Mouse (Mus musculus) limb, embryonic 15.5 days (tissue): ENCODE data around the gene Kdm1b. TPM values are rescaled to one million over a fixed set of nuclear protein-coding genes. Genes with fewer than 3 reads are reported as not detected.

ENCODE experiments used
- ATAC-seq: fragments of 200-750 bp; cut with Nextera tagmentation; 2 replicates; pipeline ENCODE4 v1.8.0; 2017; ENCODE audit warnings: low read depth, moderate TSS enrichment; ENCODE audit not compliant: insufficient number of reproducible peaks, low FRiP score, low TSS enrichment
- H3K27ac ChIP-seq: fragments of 300-500 bp; sonication (generic); 2 replicates; pipeline ENCODE4 v1.5.1; 2015; ENCODE audit warnings: moderate library complexity, mild to moderate bottlenecking, inconsistent platforms
- H3K27me3 ChIP-seq: fragments of 300-500 bp; sonication (generic); 2 replicates; pipeline ENCODE4 v1.6.1; 2015; ENCODE audit warnings: inconsistent platforms
- H3K36me3 ChIP-seq: fragments of 300-500 bp; sonication (generic); 2 replicates; pipeline ENCODE4 v1.6.1; 2015; ENCODE audit warnings: inconsistent platforms
- H3K4me1 ChIP-seq: fragments of 300-500 bp; sonication (generic); 2 replicates; pipeline ENCODE4 v1.6.1; 2015; ENCODE audit warnings: inconsistent platforms
- H3K4me2 ChIP-seq: fragments of 300-500 bp; sonication (generic); 2 replicates; pipeline ENCODE4 v1.6.1; 2015; ENCODE audit warnings: mild to moderate bottlenecking, inconsistent platforms
- H3K4me3 ChIP-seq: fragments of 300-500 bp; sonication (generic); 2 replicates; pipeline ENCODE4 v1.5.1; 2015; ENCODE audit warnings: mild to moderate bottlenecking, inconsistent platforms
- H3K9ac ChIP-seq: fragments of 300-500 bp; sonication (generic); 2 replicates; pipeline ENCODE4 v1.6.1; 2015; ENCODE audit warnings: inconsistent platforms
- H3K9me3 ChIP-seq: fragments of 300-500 bp; sonication (generic); 2 replicates; pipeline ENCODE4 v1.6.1; 2016; ENCODE audit warnings: inconsistent platforms
- WGBS: fragments of 180-500 bp; shearing (Covaris S2); methylation state at CpG from one replicate; pipeline ENCODE4 v1.1.7; 2015; 5-methylcytosine and 5-hydroxymethylcytosine counted together
- polyA plus RNA-seq: library from polyadenylated mRNA; unstranded; fragments of >200 nt; fragmentation: Nextera tagmentation; extraction: Ambion mirVana; gene quantifications from 2 replicates; pipeline ENCODE4 v1.2.1, GENCODE M21; 2015

Gene Kdm1b
- polyA plus RNA-seq, 1 experiment from 2014 or later, result 14.3 TPM

DNA sequence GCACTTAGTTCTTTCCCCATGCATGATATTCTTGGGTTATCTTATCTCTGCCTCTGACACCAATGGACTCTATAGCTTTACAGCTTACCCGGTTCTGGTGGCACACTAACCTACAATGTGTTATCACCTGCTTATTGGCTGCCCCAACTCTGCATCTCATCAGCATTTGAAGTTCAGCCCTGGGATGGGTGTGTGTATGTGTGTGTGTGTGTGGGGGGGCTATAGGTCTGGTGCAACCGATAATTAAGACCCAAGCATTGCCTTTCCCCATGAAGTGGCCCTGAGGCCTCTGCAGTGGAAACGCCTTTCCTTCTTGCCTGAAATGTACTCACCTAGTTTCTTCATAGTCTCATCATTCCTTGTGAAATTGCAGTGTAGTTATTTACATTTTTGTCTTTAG lies 72.7 kb downstream of the Kdm1b start:
- H3K9me3 ChIP-seq, result no peaks in the 10 kb centered on the region
- H3K4me3 ChIP-seq, result no peak overlapping the region
- no peaks in the 10 kb centered on the region for H3K4me1 ChIP-seq
- no peak overlapping the region for H3K9ac ChIP-seq
- ATAC-seq, result no peak
- H3K36me3 ChIP-seq, result no peaks in the 10 kb centered on the region
- no peak overlapping the region for H3K4me2 ChIP-seq
- WGBS, result 77% methylated on average over 3 of the region's 3 CpGs
- H3K27me3 ChIP-seq, result 0 out of 2 replicates have a peak, but pooled peaks cover 5% of the 10 kb centered on the region
- H3K27ac ChIP-seq, result no peak overlapping the region

DNA sequence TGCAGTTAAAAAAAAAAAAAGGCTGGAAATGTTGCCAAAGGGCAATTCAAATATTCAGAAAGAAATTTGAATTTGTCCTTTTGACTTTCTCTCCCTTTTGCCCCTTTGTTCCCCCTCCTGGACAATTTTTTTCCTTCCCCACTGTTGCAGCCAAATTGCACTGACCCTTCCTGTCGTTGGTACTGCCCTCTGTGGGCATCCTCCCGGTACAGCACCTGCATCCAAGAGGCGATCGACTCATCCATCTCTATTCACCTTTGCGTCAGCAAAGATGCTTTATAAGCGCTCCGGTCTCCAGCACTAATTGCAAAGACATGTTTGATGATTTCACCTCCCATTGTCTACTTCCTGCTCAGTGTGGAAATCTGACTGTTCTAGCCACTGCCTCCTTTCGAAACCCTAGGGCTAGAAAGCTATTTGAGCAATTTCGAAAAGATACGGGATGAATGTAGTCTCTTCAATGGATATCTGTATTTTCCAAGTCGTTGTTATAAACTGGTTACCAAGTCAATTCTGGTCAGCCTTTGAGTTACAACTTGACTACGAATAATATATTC lies 78.1 kb downstream of the Kdm1b start:
- H3K9me3 ChIP-seq, result no peaks in the 10 kb centered on the region
- no peak overlapping the region for H3K27ac ChIP-seq
- H3K4me3 ChIP-seq, result 0 out of 2 replicates have a peak overlapping the region, but pooled peaks have one; percentile 53
- WGBS, result 37% methylated on average over 12 of the region's 12 CpGs
- peaks cover 20% of the 10 kb centered on the region for H3K27me3 ChIP-seq
- no peaks in the 10 kb centered on the region for H3K36me3 ChIP-seq
- peaks cover 16% of the 10 kb centered on the region for H3K4me1 ChIP-seq
- ATAC-seq, result no peak
- H3K9ac ChIP-seq, result no peak overlapping the region
- peak overlapping the region; percentile 90; the same call in 1 of the 2 replicates for H3K4me2 ChIP-seq

- 2% methylated on average over 55 of the region's 55 CpGs for WGBS
- H3K27ac ChIP-seq, result 0 out of 2 replicates have a peak within 1 kb of the TSS, but pooled peaks have one; percentile 17
- ATAC-seq, result no peak
Observed at GRCm38 (mm10) chr13:47122537-47123430, 79.5 kb downstream of the Kdm1b start, which contains the start of gene Rnf144b. TSS of gene Rnf144b (plus strand) at chr13:47122656.

GRCm38 (mm10) chr13:47124449-47124848 lies 81.2 kb downstream of the Kdm1b start:
- Histone ChIP-seq H3K9ac (no peak overlapping the region), H3K36me3 (no peaks in the 10 kb centered on the region), H3K9me3 (no peaks in the 10 kb centered on the region), H3K27ac (no peak overlapping the region), H3K4me2 (no peak overlapping the region), H3K4me1 (peaks cover 16% of the 10 kb centered on the region), H3K27me3 (peaks cover 20% of the 10 kb centered on the region), H3K4me3 (no peak overlapping the region)
- ATAC-seq, result no peak
- 49% methylated on average over 3 of the region's 3 CpGs for WGBS

More at GRCm38 (mm10) chr13:47122537-47123430, 79.5 kb downstream of the Kdm1b start, which contains the start of gene Rnf144b:
- peaks cover 16% of the 10 kb centered on the region for H3K4me1 ChIP-seq
- H3K9ac ChIP-seq, result peak within 1 kb of the TSS; percentile 37
- peaks cover 20% of the 10 kb centered on the region for H3K27me3 ChIP-seq
- H3K4me2 ChIP-seq, result peak within 1 kb of the TSS; percentile 90
- H3K36me3 ChIP-seq, result no peaks in the 10 kb centered on the region
- no peaks in the 10 kb centered on the region for H3K9me3 ChIP-seq
- peak within 1 kb of the TSS; percentile 53 for H3K4me3 ChIP-seq

DNA sequence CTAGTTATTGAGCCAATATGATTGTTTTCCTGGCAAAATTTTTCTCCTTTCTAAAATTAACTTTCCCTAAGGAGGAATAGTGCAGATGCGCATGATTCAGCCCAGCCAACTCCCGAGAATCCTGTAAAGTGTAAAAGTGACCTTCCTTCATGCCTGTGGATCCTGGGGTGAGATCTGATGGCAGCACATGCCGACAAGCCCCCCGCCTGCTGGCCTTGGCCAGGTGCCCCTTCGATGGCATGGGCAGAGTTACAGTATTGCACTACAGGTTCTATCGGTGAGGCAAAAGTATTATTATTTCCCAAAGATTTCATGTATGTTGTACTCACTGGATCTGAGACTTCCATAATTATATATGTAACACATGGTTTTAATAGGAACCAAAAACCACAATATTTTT lies 81.7 kb downstream of the Kdm1b start:
- Histone ChIP-seq H3K9me3 (no peaks in the 10 kb centered on the region), H3K4me3 (no peak overlapping the region), H3K27ac (no peak overlapping the region), H3K4me2 (no peak overlapping the region), H3K4me1 (peaks cover 16% of the 10 kb centered on the region), H3K27me3 (peaks cover 20% of the 10 kb centered on the region), H3K9ac (no peak overlapping the region), H3K36me3 (no peaks in the 10 kb centered on the region)
- no peak for ATAC-seq
- WGBS, result 60% methylated on average over 6 of the region's 6 CpGs

GRCm38 (mm10) chr13:47125595-47125994 lies 82.3 kb downstream of the Kdm1b start:
- H3K4me2 ChIP-seq, result no peak overlapping the region
- no peak for ATAC-seq
- 50% methylated on average over 5 of the region's 5 CpGs for WGBS
- H3K36me3 ChIP-seq, result no peaks in the 10 kb centered on the region
- H3K4me3 ChIP-seq, result no peak overlapping the region
- no peaks in the 10 kb centered on the region for H3K9me3 ChIP-seq
- no peak overlapping the region for H3K27ac ChIP-seq
- H3K27me3 ChIP-seq, result peaks cover 19% of the 10 kb centered on the region
- H3K9ac ChIP-seq, result no peak overlapping the region
- H3K4me1 ChIP-seq, result peaks cover 16% of the 10 kb centered on the region

- WGBS, result 57% methylated on average over 4 of the region's 4 CpGs
- Histone ChIP-seq H3K27ac (no peak overlapping the region), H3K4me1 (peaks cover 6% of the 10 kb centered on the region), H3K4me3 (no peak overlapping the region), H3K4me2 (no peak overlapping the region), H3K9me3 (no peaks in the 10 kb centered on the region), H3K36me3 (no peaks in the 10 kb centered on the region), H3K27me3 (no peaks in the 10 kb centered on the region), H3K9ac (no peak overlapping the region)
- ATAC-seq, result no peak
Observed at GRCm38 (mm10) chr13:47129090-47129489, 85.8 kb downstream of the Kdm1b start.

DNA sequence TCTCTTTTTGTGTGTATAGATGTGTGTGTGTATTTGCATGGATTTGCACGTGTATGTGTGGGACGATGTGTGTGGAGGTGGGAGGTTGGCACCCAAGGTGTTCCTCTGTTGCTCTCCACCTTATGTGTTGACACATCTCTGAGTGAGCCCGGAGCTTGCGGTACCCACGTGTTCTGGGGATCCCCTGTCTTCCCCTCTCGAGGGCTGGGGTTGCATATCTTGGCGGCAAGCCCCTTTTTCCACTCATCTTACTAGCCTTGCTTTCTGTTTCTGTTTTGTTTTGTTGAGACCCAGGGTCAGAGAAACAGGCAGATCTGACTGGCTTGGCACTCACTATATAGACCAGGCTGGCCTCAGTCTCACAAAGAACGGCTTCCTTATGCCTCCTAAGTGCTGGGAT lies 89.8 kb downstream of the Kdm1b start:
- Histone ChIP-seq H3K27ac (no peak overlapping the region), H3K4me3 (no peak overlapping the region), H3K4me2 (no peak overlapping the region), H3K9ac (no peak overlapping the region), H3K27me3 (no peaks in the 10 kb centered on the region), H3K36me3 (no peaks in the 10 kb centered on the region), H3K4me1 (peaks cover 4% of the 10 kb centered on the region), H3K9me3 (no peaks in the 10 kb centered on the region)
- 79% methylated on average over 8 of the region's 8 CpGs for WGBS
- ATAC-seq, result no peak

DNA sequence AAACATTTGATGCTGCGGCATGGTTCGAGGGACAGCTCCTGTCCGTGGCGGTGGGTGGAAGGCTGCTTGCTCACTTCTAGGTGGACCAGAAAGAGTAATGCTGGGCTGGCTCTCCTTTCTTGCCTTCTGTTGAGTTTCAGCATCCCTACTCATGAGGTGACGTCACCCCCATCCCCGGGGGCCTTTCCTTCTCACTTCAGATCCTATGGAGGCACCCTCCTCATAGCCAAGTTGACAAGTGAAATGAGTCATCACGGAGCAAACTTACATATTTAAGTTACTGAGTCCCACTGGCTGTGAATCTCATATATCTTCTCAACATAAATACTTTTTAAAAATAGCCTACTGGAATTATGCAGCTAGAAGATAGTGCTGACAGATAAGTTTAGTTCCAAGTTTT lies 91.5 kb downstream of the Kdm1b start:
- H3K9me3 ChIP-seq, result peaks cover 3% of the 10 kb centered on the region; the same call in 1 of the 2 replicates
- no peak for ATAC-seq
- WGBS, result 88% methylated on average over 7 of the region's 7 CpGs
- H3K27me3 ChIP-seq, result no peaks in the 10 kb centered on the region
- no peak overlapping the region for H3K9ac ChIP-seq
- peaks cover 4% of the 10 kb centered on the region for H3K4me1 ChIP-seq
- no peak overlapping the region for H3K4me2 ChIP-seq
- H3K4me3 ChIP-seq, result no peak overlapping the region
- H3K36me3 ChIP-seq, result no peaks in the 10 kb centered on the region
- no peak overlapping the region for H3K27ac ChIP-seq

Other genes starting within 250 kb of the Kdm1b start
- 21.3 and 23.7 TPM in 2 replicates for gene Kif13a, start 113.6 kb upstream of the Kdm1b start, polyA plus RNA-seq
- gene Nhlrc1, start 28.6 kb upstream of the Kdm1b start, polyA plus RNA-seq, result 3.8 and 4.1 TPM in 2 replicates
- 15.5 and 16.4 TPM in 2 replicates for gene Tpmt, start 1.2 kb downstream of the Kdm1b start, polyA plus RNA-seq
- 236 and 267 TPM in 2 replicates for gene Dek, start 62.7 kb downstream of the Kdm1b start, polyA plus RNA-seq
- gene Rnf144b, start 79.2 kb downstream of the Kdm1b start, polyA plus RNA-seq, result 3.9 and 4.4 TPM in 2 replicates